Mouse (Mus musculus) stomach, postnatal 0 days (tissue): ENCODE data around the gene Ppara. TPM values are rescaled to one million over a fixed set of nuclear protein-coding genes. Genes with fewer than 3 reads are reported as not detected.

ENCODE experiments used
- ATAC-seq: fragments of 200-750 bp; cut with Nextera tagmentation; 2 replicates; pipeline ENCODE4 v1.8.0; 2017; ENCODE audit not compliant: low FRiP score, low TSS enrichment
- DNase-seq: peaks from one replicate; pipeline ENCODE4 v3.0.0-alpha.2; 2016; ENCODE audit warnings: low spot score
- H3K27ac ChIP-seq: fragments of 300-500 bp; sonication (generic); replicated peaks from 2 replicates; pipeline ENCODE4 v1.5.1; 2014; ENCODE audit warnings: mild to moderate bottlenecking, control low read depth
- H3K27me3 ChIP-seq: fragments of 300-500 bp; sonication (generic); 2 replicates; pipeline ENCODE4 v1.6.1; 2014; ENCODE audit warnings: low read length; ENCODE audit not compliant: control insufficient read depth, insufficient read depth
- H3K36me3 ChIP-seq: fragments of 300-500 bp; sonication (generic); 2 replicates; pipeline ENCODE4 v1.6.1; 2014; ENCODE audit warnings: low read length, mixed read lengths; ENCODE audit not compliant: control insufficient read depth, insufficient read depth
- H3K4me1 ChIP-seq: fragments of 300-500 bp; sonication (generic); replicated peaks from 2 replicates; pipeline ENCODE4 v1.6.1; 2014; ENCODE audit warnings: antibody characterized with exemption; ENCODE audit not compliant: control insufficient read depth, insufficient read depth
- H3K4me2 ChIP-seq: fragments of 300-500 bp; sonication (generic); replicated peaks from 2 replicates; pipeline ENCODE4 v1.6.1; 2014; ENCODE audit warnings: low read depth, mild to moderate bottlenecking, control low read depth, moderate library complexity
- H3K4me3 ChIP-seq: fragments of 300-500 bp; sonication (generic); 2 replicates; pipeline ENCODE4 v1.5.1; 2014; ENCODE audit warnings: low read depth, low read length, control low read depth
- H3K9ac ChIP-seq: fragments of 300-500 bp; sonication (generic); 2 replicates; pipeline ENCODE4 v1.6.1; 2014; ENCODE audit warnings: mild to moderate bottlenecking, low read length, control low read depth, mixed read lengths
- H3K9me3 ChIP-seq: fragments of 300-500 bp; sonication (generic); 2 replicates; pipeline ENCODE4 v1.6.1; 2016; ENCODE audit warnings: low read length; ENCODE audit not compliant: control insufficient read depth
- CTCF ChIP-seq: IDR thresholded peaks from 2 replicates; pipeline ENCODE4 v1.5.1; 2016; ENCODE audit warnings: antibody characterized with exemption, low read depth, mild to moderate bottlenecking, moderate library complexity
- EP300 ChIP-seq: optimal IDR thresholded peaks from 2 replicates; pipeline ENCODE3; 2016; ENCODE audit warnings: antibody characterized with exemption
- WGBS: fragments of 180-500 bp; shearing (Covaris S2); extraction: QIAGEN DNeasy Blood & Tissue Kit; methylation state at CpG from one replicate; pipeline ENCODE4 v1.1.7; 2014; 5-methylcytosine and 5-hydroxymethylcytosine counted together
- polyA plus RNA-seq: library from polyadenylated mRNA; unstranded; fragments of >200 nt; fragmentation: Nextera tagmentation; extraction: Ambion mirVana; gene quantifications from 2 replicates; pipeline ENCODE4 v1.2.1, GENCODE M21; 2015

Gene Ppara
- polyA plus RNA-seq, 1 experiment from 2014 or later = 16.8 TPM

DNA sequence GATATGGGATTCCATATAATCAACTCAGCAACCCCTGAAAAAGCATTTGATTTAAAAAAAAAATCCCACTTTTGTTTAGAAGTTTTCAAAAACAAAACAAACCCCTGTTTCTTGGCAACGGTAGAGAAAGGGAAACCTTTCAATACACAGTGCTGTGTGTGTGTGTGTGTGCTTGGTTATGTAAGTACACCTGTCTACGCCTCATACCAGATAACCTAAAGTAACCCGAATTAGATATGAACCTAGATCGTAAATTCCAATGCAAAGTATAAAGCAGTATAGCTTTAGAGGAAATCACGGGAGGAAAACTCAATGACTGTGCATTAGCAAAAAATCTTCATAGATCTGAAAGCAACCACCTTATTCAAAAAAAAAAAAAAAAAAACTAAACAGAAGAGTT lies 31.9 kb downstream of the Ppara start:
- no peaks in the 10 kb centered on the region for H3K9me3 ChIP-seq
- H3K9ac ChIP-seq = no peak overlapping the region
- H3K4me1 ChIP-seq = no peaks in the 10 kb centered on the region
- H3K27me3 ChIP-seq = no peaks in the 10 kb centered on the region
- H3K36me3 ChIP-seq = no peaks in the 10 kb centered on the region
- TF ChIP-seq EP300 = no peak
- TF ChIP-seq CTCF = no peak
- no peak overlapping the region for H3K4me2 ChIP-seq
- 69% methylated on average over 5 of the region's 5 CpGs for WGBS
- DNase-seq (no peak), ATAC-seq (no peak)
- no peak overlapping the region for H3K27ac ChIP-seq
- no peak overlapping the region for H3K4me3 ChIP-seq

DNA sequence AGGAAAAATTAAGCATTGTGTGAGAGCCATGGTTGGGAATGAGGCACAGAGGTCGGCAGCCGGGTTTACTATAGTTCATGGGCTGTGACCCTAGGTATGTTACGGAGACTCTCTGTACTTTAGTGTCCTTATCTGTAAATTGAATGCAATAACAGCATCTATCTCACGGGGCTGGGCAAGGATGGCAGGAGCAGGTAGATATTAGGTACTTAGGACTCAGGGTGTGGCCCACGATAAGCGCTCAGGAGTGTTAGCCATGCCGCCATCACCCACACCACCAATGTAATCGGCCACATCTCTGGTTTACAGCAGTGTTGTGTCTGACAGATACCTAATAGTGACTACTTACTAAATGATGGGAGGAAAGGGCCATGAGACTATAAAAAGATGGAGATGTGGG lies 34.2 kb downstream of the Ppara start:
- no peaks in the 10 kb centered on the region for H3K9me3 ChIP-seq
- H3K27me3 ChIP-seq = no peaks in the 10 kb centered on the region
- H3K36me3 ChIP-seq = no peaks in the 10 kb centered on the region
- DNase-seq (no peak), ATAC-seq (no peak; the same call in 1 of the 2 replicates)
- H3K27ac ChIP-seq = no peak overlapping the region
- no peak overlapping the region for H3K4me2 ChIP-seq
- H3K4me3 ChIP-seq = no peak overlapping the region
- WGBS = 83% methylated on average over 8 of the region's 8 CpGs
- TF ChIP-seq EP300 = no peak
- H3K4me1 ChIP-seq = no peaks in the 10 kb centered on the region
- no peak overlapping the region for H3K9ac ChIP-seq

DNA sequence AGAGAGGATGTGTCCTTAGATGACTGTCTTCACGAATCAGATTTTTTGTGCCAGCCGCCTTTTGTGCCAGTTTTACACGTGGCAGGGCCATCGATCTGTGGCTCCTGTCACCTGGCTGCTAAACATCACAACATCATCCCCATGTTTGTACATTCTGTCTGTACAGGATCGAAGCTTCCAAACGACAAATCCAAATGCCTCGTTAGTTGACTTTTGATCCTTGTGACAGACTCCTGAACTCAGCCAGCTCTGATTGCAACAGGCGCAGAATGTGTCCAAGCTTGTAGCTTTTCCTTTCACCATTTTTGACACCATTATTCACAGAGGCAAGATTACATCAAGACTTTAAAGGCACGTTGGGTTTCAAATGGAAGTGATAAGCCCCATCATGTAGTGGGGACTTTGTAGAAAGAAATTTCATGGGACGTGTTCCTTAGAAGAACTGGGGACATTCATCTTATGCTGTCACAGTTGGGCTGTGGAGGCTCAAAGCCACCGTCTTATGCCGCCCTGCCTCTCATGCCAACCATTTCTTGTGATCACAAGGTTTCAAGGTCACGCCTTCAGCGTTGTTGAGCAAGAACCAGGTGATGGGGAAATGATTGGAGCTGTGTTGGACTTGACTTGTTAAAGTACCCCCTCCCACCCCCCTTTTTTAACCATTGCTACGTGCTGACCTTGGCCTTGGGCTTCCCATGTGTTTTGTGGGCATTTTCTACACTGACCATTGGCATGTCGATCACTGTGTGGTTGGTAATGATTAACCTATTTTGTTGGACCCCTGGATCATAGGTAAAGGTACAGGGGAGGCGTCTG lies 36.7 kb downstream of the Ppara start:
- ATAC-seq (peak; percentile 53), DNase-seq (no peak)
- Histone ChIP-seq H3K27ac (peak overlapping the region; percentile 56), H3K9me3 (no peaks in the 10 kb centered on the region), H3K4me2 (no peak overlapping the region), H3K9ac (no peak overlapping the region), H3K4me1 (no peaks in the 10 kb centered on the region), H3K27me3 (no peaks in the 10 kb centered on the region), H3K36me3 (no peaks in the 10 kb centered on the region), H3K4me3 (no peak overlapping the region)
- WGBS = 61% methylated on average over 17 of the region's 17 CpGs
- no peak for TF ChIP-seq CTCF
- TF ChIP-seq EP300 = peak; percentile 84

DNA sequence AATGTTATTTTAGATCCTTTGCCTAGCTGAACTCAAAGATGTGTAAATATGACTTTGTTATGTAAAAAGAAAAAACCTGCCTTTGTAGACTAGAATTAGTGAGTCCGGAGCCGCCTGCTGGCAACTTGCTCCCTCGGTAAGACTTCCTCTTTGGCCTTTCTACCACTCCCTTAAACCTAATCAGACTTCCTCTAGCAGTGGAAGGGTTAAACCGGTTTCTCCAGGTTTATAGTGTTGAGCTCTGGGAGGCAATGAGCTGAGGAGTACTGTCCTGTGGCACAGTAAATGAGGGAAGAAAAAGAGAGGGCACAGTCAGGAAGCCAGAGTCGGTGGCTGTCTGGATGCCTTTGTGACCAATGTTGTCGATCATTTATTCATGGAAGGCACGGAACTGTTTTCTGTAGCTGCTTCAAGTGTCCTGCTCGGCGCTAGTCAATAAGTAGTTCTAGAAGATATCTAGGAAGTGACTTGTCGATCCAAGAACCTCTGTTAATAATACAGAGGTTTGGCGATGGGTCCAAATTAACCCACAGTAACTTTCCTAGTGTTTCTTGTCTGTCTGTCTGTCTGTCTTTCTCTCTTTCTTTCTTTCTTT lies 37.5 kb downstream of the Ppara start:
- H3K27ac ChIP-seq = peak overlapping the region; percentile 56
- WGBS = 50% methylated on average over 11 of the region's 11 CpGs

DNA sequence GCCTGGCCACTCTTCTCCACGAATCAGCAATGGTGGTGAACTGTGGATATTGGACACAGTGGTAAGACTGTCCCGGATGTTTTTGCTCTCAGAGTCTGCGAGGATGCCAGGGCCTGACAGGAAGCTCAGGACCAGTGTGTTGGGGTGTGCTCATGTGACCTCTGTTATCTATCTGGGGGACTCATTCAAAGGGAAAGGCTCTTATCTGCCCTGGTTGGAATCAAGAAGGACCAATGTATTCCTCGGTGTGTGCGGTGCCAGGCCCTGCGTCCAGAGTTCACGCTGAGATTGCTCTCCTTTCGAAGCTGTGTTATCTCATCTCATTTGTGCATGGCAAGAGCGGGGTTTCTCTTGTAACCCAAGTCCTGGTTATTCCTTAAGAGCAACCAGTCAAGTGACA lies 39.6 kb downstream of the Ppara start:
- no peak overlapping the region for H3K9ac ChIP-seq
- no peak for DNase-seq
- 83% methylated on average over 9 of the region's 9 CpGs for WGBS
- no peak for ATAC-seq
- H3K4me1 ChIP-seq = no peaks in the 10 kb centered on the region
- no peak overlapping the region for H3K4me2 ChIP-seq
- 0 out of 2 replicates have a peak overlapping the region, but pooled peaks have one; percentile 8 for H3K27ac ChIP-seq
- no peaks in the 10 kb centered on the region for H3K9me3 ChIP-seq
- H3K27me3 ChIP-seq = no peaks in the 10 kb centered on the region
- TF ChIP-seq CTCF = no peak
- TF ChIP-seq EP300 = no peak
- no peaks in the 10 kb centered on the region for H3K36me3 ChIP-seq
- no peak overlapping the region for H3K4me3 ChIP-seq

More for the DNA sequence above, 37.5 kb downstream of the Ppara start:
- DNase-seq (peak; percentile 44), ATAC-seq (peak; percentile 75)
- Histone ChIP-seq H3K4me2 (no peak overlapping the region), H3K27me3 (no peaks in the 10 kb centered on the region), H3K9ac (no peak overlapping the region), H3K4me3 (no peak overlapping the region), H3K36me3 (no peaks in the 10 kb centered on the region), H3K4me1 (no peaks in the 10 kb centered on the region), H3K9me3 (no peaks in the 10 kb centered on the region)
- TF ChIP-seq EP300 = no peak
- TF ChIP-seq CTCF = peak; percentile 37

GRCm38 (mm10) chr15:85775001-85775400 lies 40.2 kb downstream of the Ppara start:
- H3K9ac ChIP-seq = no peak overlapping the region
- DNase-seq = no peak
- TF ChIP-seq EP300 (no peak), CTCF (no peak)
- H3K9me3 ChIP-seq = no peaks in the 10 kb centered on the region
- no peak overlapping the region for H3K27ac ChIP-seq
- no peaks in the 10 kb centered on the region for H3K4me1 ChIP-seq
- ATAC-seq = no peak
- H3K4me3 ChIP-seq = no peak overlapping the region
- no peak overlapping the region for H3K4me2 ChIP-seq
- WGBS = 66% methylated on average over 7 of the region's 7 CpGs
- no peaks in the 10 kb centered on the region for H3K36me3 ChIP-seq
- H3K27me3 ChIP-seq = no peaks in the 10 kb centered on the region
